In genomic region chr10:127291881-127292638, GRCm38 (mm10) we compare ENCODE assay signal across 9 mouse cellular contexts. TPM values are rescaled to one million over a fixed set of nuclear protein-coding genes. Genes with fewer than 3 reads are reported as not detected.
DNase-seq lines count a peak whose midpoint lies in the region; ATAC-seq and TF ChIP-seq lines count a peak whose summit lies in the region.
"Had no signal": no experiment of that assay in that cellular context is flagged by ENCODE, and none has a peak within 500 bp of the region (broad histone marks: within the 10 kb centered on the region; RNA-seq: fewer than 3 reads in every experiment).

No protein-coding gene starts in this region.

- intact Hi-C loops in left cerebral cortex, postnatal 4 days (cut with DNase I): no loop called here

- ATAC-seq in heart, embryonic 11.5 days (replicated peaks; ENCODE audit: insufficient number of reproducible peaks, low FRiP score, low TSS enrichment): no peak
- ATAC-seq in forebrain, postnatal 0 days: no peak

- peak overlapping the region; percentile 98 for H3K27ac ChIP-seq in heart, embryonic 11.5 days (ENCODE audit: low read depth, low read length)
- peak overlapping the region; percentile 94; the same call in 1 of the 2 replicates for H3K27ac ChIP-seq in forebrain, postnatal 0 days (ENCODE audit: low read depth, low read length)
- peak overlapping the region; percentile 97 for H3K27ac ChIP-seq in macrophage

- H3K27me3 ChIP-seq in heart, embryonic 11.5 days (ENCODE audit: control insufficient read depth, insufficient read depth, low read length): no peaks in the 10 kb centered on the region
- no peaks in the 10 kb centered on the region for H3K27me3 ChIP-seq in forebrain, postnatal 0 days (ENCODE audit: insufficient read depth, low read length)

- peaks cover 38% of the 10 kb centered on the region for H3K4me1 ChIP-seq in heart, embryonic 11.5 days (ENCODE audit: control insufficient read depth, insufficient read depth, low read length)
- H3K4me1 ChIP-seq in forebrain, postnatal 0 days (ENCODE audit: insufficient read depth): peaks cover 15% of the 10 kb centered on the region

- DNase-seq in heart, postnatal 4 days: no peak
- peak; percentile 54 for DNase-seq in MN1 (ENCODE audit: low spot score)
- no peak for DNase-seq in forebrain, postnatal 0 days
- no peak for DNase-seq in B cell, adult 2 months
- no peak for DNase-seq in spleen, adult 18-20 months
- no peak for DNase-seq in left cerebral cortex, postnatal 4 days
- DNase-seq: kidney, postnatal 4 days had no signal

- peaks cover 59% of the 10 kb centered on the region for H3K79me2 ChIP-seq in macrophage (ENCODE audit: inconsistent target)

- H3K9me3 ChIP-seq in heart, embryonic 11.5 days (replicated peaks; ENCODE audit: control insufficient read depth, low read length): no peaks in the 10 kb centered on the region
- H3K9me3 ChIP-seq in forebrain, postnatal 0 days (ENCODE audit: low read length): no peaks in the 10 kb centered on the region

- peak overlapping the region; percentile 84 for H3K4me3 ChIP-seq in heart, embryonic 11.5 days (ENCODE audit: low read depth, low read length)
- peak overlapping the region; percentile 67 for H3K4me3 ChIP-seq in forebrain, postnatal 0 days (ENCODE audit: low read depth, low read length)
- peak overlapping the region; percentile 94 for H3K4me3 ChIP-seq in macrophage (ENCODE audit: inconsistent target)

- WGBS in heart, embryonic 11.5 days (ENCODE audit: insufficient replicate concordance): 13% methylated on average over 5 of the region's 5 CpGs
- 42% methylated on average over 5 of the region's 5 CpGs for WGBS in forebrain, postnatal 0 days
- WGBS in macrophage (ENCODE audit: missing documents): 15% methylated on average over 5 of the region's 5 CpGs

- H3K9ac ChIP-seq in heart, embryonic 11.5 days (ENCODE audit: low read depth, low read length): peak overlapping the region; percentile 88
- H3K9ac ChIP-seq in forebrain, postnatal 0 days: peak overlapping the region; percentile 65

- peaks cover 29% of the 10 kb centered on the region for H3K36me3 ChIP-seq in heart, embryonic 11.5 days (ENCODE audit: control insufficient read depth, insufficient read depth, low read length)
- H3K36me3 ChIP-seq in forebrain, postnatal 0 days (ENCODE audit: insufficient read depth): peaks cover 34% of the 10 kb centered on the region
- peaks cover 37% of the 10 kb centered on the region for H3K36me3 ChIP-seq in macrophage (ENCODE audit: inconsistent target)

- TF ChIP-seq CTCF in forebrain, postnatal 0 days (IDR thresholded peaks at IDR 0.05; ENCODE audit: low read depth): no peak

- peak overlapping the region; percentile 93 for H3K4me2 ChIP-seq in heart, embryonic 11.5 days
- H3K4me2 ChIP-seq in forebrain, postnatal 0 days (ENCODE audit: low read depth): peak overlapping the region; percentile 79

RNA-seq across cellular contexts. Expression of gene Mbd6, which starts 3.2 kb away (rescaled TPM):
- polyA plus RNA-seq in heart, embryonic 11.5 days (2014; fragmentation: Nextera tagmentation; extraction: Ambion mirVana): 13.6 and 15.1 TPM in 2 replicates
- 10 to 100 TPM; 41.7 to 43.2 TPM for total RNA-seq in heart, postnatal 4 days (2021)
- 5.9 and 9.4 TPM in 2 replicates for total RNA-seq in forebrain, postnatal 0 days (2014; rRNA removed)
- polyA plus RNA-seq in forebrain, postnatal 0 days (2015; fragmentation: Nextera tagmentation; extraction: Ambion mirVana): 4.1 and 4.8 TPM in 2 replicates
- 100 to 1,000 TPM in 25 of 26 experiments, 10 to 100 TPM in 1; 84.5 to 264 (median 195) TPM for total RNA-seq in macrophage (2018; cell fraction: chromatin; rRNA removed)
- 10 to 100 TPM; 24.6 to 53.2 (median 34.6) TPM for total RNA-seq in macrophage (2018; cell fraction: cytosol; rRNA removed)
- 100 to 1,000 TPM in 24 of 26 experiments, 10 to 100 TPM in 2; 88.1 to 233 (median 149) TPM for total RNA-seq in macrophage (2018; cell fraction: nucleus; rRNA removed)
- 13.5 to 25.4 TPM (median 19.5 TPM) in 3 replicates for polyA plus RNA-seq in macrophage (2018)
- 10 to 100 TPM; 47.7 to 51.5 TPM for total RNA-seq in left cerebral cortex, postnatal 4 days (2021)

RNA-seq across cellular contexts. Expression of gene Mars, which starts 19.5 kb away (rescaled TPM):
- 104 and 105 TPM in 2 replicates for polyA plus RNA-seq in heart, embryonic 11.5 days (2014; fragmentation: Nextera tagmentation; extraction: Ambion mirVana)
- 10 to 100 TPM; 49.6 to 50.1 TPM for total RNA-seq in heart, postnatal 4 days (2021)
- total RNA-seq in forebrain, postnatal 0 days (2014; rRNA removed): 86.4 and 94.4 TPM in 2 replicates
- polyA plus RNA-seq in forebrain, postnatal 0 days (2015; fragmentation: Nextera tagmentation; extraction: Ambion mirVana): 95.9 and 98.6 TPM in 2 replicates
- total RNA-seq in macrophage (2018; cell fraction: chromatin; rRNA removed): 10 to 100 TPM in 24 of 26 experiments, 1 to 10 TPM in 2; 6.5 to 62.2 (median 30.8) TPM
- total RNA-seq in macrophage (2018; cell fraction: cytosol; rRNA removed): 10 to 100 TPM; 11.1 to 29.3 (median 22.8) TPM
- total RNA-seq in macrophage (2018; cell fraction: nucleus; rRNA removed): 10 to 100 TPM in 23 of 26 experiments, 1 to 10 TPM in 3; 7.3 to 42.5 (median 27.1) TPM
- polyA plus RNA-seq in macrophage (2018): 19.9 to 28.8 TPM (median 20.2 TPM) in 3 replicates
- total RNA-seq in left cerebral cortex, postnatal 4 days (2021): 10 to 100 TPM; 65.3 to 65.5 TPM

RNA-seq across cellular contexts. Expression of gene Dctn2, which starts 25.9 kb away (rescaled TPM):
- 135 and 136 TPM in 2 replicates for polyA plus RNA-seq in heart, embryonic 11.5 days (2014; fragmentation: Nextera tagmentation; extraction: Ambion mirVana)
- 100 to 1,000 TPM; 151 to 159 TPM for total RNA-seq in heart, postnatal 4 days (2021)
- 272 and 300 TPM in 2 replicates for total RNA-seq in forebrain, postnatal 0 days (2014; rRNA removed)
- 332 and 343 TPM in 2 replicates for polyA plus RNA-seq in forebrain, postnatal 0 days (2015; fragmentation: Nextera tagmentation; extraction: Ambion mirVana)
- total RNA-seq in macrophage (2018; cell fraction: chromatin; rRNA removed): 100 to 1,000 TPM; 145 to 323 (median 235) TPM
- 100 to 1,000 TPM in 18 of 26 experiments, 10 to 100 TPM in 8; 85.0 to 130 (median 105) TPM for total RNA-seq in macrophage (2018; cell fraction: cytosol; rRNA removed)
- total RNA-seq in macrophage (2018; cell fraction: nucleus; rRNA removed): 100 to 1,000 TPM in 25 of 26 experiments, 10 to 100 TPM in 1; 83.9 to 187 (median 136) TPM
- 110 to 121 TPM (median 112 TPM) in 3 replicates for polyA plus RNA-seq in macrophage (2018)
- total RNA-seq in left cerebral cortex, postnatal 4 days (2021): 100 to 1,000 TPM; 298 to 302 TPM

RNA-seq across cellular contexts. Expression of gene Kif5a, which starts 28.9 kb away (rescaled TPM):
- polyA plus RNA-seq in heart, embryonic 11.5 days (2014; fragmentation: Nextera tagmentation; extraction: Ambion mirVana): 1.6 TPM in 2 replicates
- 1 to 10 TPM in 1 of 2 experiments, under 1 TPM in 1; 0.70 to 1.2 TPM for total RNA-seq in heart, postnatal 4 days (2021)
- total RNA-seq in forebrain, postnatal 0 days (2014; rRNA removed): 210 and 223 TPM in 2 replicates
- polyA plus RNA-seq in forebrain, postnatal 0 days (2015; fragmentation: Nextera tagmentation; extraction: Ambion mirVana): 62.0 and 84.0 TPM in 2 replicates
- 1 to 10 TPM; 1.1 to 8.4 (median 3.0) TPM for total RNA-seq in macrophage (2018; cell fraction: chromatin; rRNA removed)
- total RNA-seq in macrophage (2018; cell fraction: cytosol; rRNA removed): under 1 TPM; 0.33 to 0.96 (median 0.56) TPM
- total RNA-seq in macrophage (2018; cell fraction: nucleus; rRNA removed): 1 to 10 TPM in 18 of 26 experiments, under 1 TPM in 8; 0.46 to 3.2 (median 1.5) TPM
- 0.61 to 0.67 TPM (median 0.63 TPM) in 3 replicates for polyA plus RNA-seq in macrophage (2018)
- total RNA-seq in left cerebral cortex, postnatal 4 days (2021): 100 to 1,000 TPM; 291 to 312 TPM

RNA-seq across cellular contexts. Expression of gene Arhgap9, which starts 29.7 kb away (rescaled TPM):
- 1.7 TPM in 2 replicates for polyA plus RNA-seq in heart, embryonic 11.5 days (2014; fragmentation: Nextera tagmentation; extraction: Ambion mirVana)
- total RNA-seq in heart, postnatal 4 days (2021): 1 to 10 TPM; 2.0 to 2.9 TPM
- total RNA-seq in forebrain, postnatal 0 days (2014; rRNA removed): 0.52 and 0.69 TPM in 2 replicates
- polyA plus RNA-seq in forebrain, postnatal 0 days (2015; fragmentation: Nextera tagmentation; extraction: Ambion mirVana): 0.81 and 0.99 TPM in 2 replicates
- 100 to 1,000 TPM in 9 of 26 experiments, 10 to 100 TPM in 16, 1 to 10 TPM in 1; 7.6 to 191 (median 75.7) TPM for total RNA-seq in macrophage (2018; cell fraction: chromatin; rRNA removed)
- 100 to 1,000 TPM in 9 of 26 experiments, 10 to 100 TPM in 17; 57.0 to 121 (median 82.1) TPM for total RNA-seq in macrophage (2018; cell fraction: cytosol; rRNA removed)
- total RNA-seq in macrophage (2018; cell fraction: nucleus; rRNA removed): 100 to 1,000 TPM in 4 of 26 experiments, 10 to 100 TPM in 22; 18.8 to 137 (median 66.9) TPM
- 48.5 to 115 TPM (median 70.4 TPM) in 3 replicates for polyA plus RNA-seq in macrophage (2018)
- total RNA-seq in left cerebral cortex, postnatal 4 days (2021): 1 to 10 TPM in 1 of 2 experiments, under 1 TPM in 1; 0.56 to 1.1 TPM
